Mouse (Mus musculus) olfactory bulb, adult 2 months (tissue): ENCODE data around the gene Ccm2.

Source experiments
- CTCF ChIP-seq: fragments of 200-500 bp; IDR thresholded peaks from 2 replicates; pipeline ENCODE4 v1.5.1; 2012; ENCODE audit warnings: low read depth, mild to moderate bottlenecking, low read length, moderate library complexity; ENCODE audit not compliant: insufficient read depth
- POLR2A ChIP-seq: fragments of 200-500 bp; IDR thresholded peaks from 2 replicates; pipeline ENCODE4 v1.6.1; 2012; ENCODE audit warnings: mild to moderate bottlenecking, low read depth, low read length, moderate library complexity; ENCODE audit not compliant: insufficient read depth

DNA sequence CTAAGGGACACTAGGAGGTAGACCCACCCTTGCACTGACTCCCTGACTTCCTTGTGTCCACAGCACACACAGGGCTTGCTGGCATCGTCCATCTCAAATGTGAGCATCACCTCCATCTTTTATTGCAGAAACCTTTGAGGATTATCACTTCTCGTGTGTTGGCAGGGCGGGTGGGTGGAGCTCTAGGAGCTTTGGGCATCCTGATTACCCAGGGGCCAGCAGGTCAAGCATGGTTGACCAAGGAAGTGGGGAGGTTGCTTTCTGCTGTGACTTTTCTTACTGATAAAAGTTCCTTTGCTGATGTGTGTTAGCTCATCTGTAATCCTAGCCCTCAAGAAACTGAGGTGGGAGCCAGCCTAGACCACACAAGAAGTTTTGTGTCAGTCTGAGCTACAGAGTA lies 29.5 kb downstream of the Ccm2 start:
- no peak for TF ChIP-seq POLR2A
- TF ChIP-seq CTCF = no peak
